Mouse (Mus musculus): ENCODE results near the gene Fam78a. TPM values are rescaled to one million over a fixed set of nuclear protein-coding genes. Genes with fewer than 3 reads are reported as not detected.

Fam78a gene
- total RNA-seq, 2 experiments from 2014 or later, result 2.4 to 2.7 TPM

DNA sequence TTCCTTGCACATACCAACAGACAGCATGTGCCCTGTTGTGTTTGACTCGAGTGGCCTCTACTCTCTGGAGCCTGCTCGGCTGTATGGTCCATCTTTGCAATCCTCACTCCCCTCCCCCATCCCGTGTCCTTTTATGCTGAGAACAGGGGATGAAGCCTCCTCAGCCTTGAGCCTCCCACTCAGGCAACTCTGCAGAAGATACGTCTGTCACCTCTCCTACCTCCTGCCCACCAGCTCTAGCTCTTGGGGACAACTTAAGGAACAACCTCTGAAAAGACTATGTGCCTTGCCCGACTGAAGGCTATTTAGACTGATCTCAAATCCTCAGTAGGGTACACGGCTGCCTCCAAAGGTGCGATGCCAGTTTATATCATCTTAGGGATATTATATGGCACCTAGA lies 18.9 kb upstream of the Fam78a start:
- no peak for DNase-seq (ENCODE audit: low spot score in 2 of 2)

DNA sequence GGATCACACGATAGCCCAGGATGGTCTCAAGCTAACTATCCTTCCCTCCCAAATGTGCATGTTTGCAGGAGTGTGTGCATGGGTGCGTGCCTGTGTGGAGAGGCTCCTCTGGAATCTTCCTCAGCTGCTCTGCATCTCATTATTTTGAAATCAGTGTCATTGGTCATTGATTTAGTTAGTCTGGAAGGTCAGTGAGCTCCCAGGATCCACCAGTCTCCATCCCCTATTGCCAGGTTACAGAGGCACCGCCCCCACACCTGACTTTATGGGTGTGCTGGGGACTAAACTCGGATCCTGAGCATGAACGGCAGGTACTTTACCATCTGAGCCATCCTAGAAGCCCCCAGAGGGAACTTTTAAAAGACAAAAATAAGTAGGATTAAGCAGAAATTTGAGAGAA lies 18.3 kb upstream of the Fam78a start:
- DNase-seq (ENCODE audit: low spot score in 2 of 2), result no peak

DNA sequence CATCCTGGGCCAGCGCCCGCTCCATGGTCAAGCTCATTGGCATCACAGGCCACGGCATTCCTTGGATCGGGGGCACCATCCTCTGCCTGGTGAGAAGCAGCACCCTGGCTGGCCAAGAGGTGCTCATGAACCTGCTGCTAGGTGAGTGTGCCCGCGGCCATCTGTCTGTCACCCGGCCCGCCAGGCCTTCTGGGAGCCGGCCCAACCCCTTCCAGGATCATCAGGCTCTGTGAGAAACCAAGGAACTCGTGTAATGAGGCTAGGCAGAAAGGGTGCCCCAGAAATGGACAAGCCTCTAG lies 11.4 kb upstream of the Fam78a start:
- no peak for DNase-seq (ENCODE audit: low spot score in 2 of 2)

- DNase-seq (ENCODE audit: low spot score in 2 of 2), result peak; percentile 82 to 89
These were observed 10.9 kb upstream of the Fam78a start, which contains the start of gene Plpp7 for GRCm38 (mm10) chr2:32095351-32096121. TSS of gene Plpp7 (plus strand) at chr2:32095528.

GRCm38 (mm10) chr2:32094001-32094707 lies 9.5 kb upstream of the Fam78a start:
- no peak for DNase-seq (ENCODE audit: low spot score in 2 of 2)

DNA sequence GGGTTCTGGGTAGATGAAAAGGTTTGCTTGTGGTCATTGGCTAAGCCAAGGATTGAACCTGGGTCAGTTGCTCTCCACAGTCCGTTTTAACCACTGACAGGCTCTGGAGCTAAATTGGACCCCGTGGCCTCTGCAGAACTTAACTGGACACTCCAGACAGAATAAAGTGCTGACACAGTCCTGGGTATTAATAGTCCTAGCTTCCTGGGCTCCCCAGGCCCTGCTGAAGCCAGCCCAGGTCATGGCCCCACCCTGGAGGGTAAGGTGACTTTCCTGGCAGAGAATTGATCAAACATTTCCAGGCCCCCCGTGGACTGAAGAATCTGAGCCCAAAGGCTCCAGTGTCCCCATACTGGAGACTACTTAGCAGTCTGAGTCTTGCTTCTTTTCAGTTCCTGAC lies 7.3 kb upstream of the Fam78a start:
- DNase-seq (ENCODE audit: low spot score in 2 of 2), result no peak

GRCm38 (mm10) chr2:32090145-32090544 lies 5.5 kb upstream of the Fam78a start:
- DNase-seq (ENCODE audit: low spot score in 2 of 2), result no peak

GRCm38 (mm10) chr2:32089606-32090005 lies 4.9 kb upstream of the Fam78a start:
- no peak for DNase-seq (ENCODE audit: low spot score in 2 of 2)

DNA sequence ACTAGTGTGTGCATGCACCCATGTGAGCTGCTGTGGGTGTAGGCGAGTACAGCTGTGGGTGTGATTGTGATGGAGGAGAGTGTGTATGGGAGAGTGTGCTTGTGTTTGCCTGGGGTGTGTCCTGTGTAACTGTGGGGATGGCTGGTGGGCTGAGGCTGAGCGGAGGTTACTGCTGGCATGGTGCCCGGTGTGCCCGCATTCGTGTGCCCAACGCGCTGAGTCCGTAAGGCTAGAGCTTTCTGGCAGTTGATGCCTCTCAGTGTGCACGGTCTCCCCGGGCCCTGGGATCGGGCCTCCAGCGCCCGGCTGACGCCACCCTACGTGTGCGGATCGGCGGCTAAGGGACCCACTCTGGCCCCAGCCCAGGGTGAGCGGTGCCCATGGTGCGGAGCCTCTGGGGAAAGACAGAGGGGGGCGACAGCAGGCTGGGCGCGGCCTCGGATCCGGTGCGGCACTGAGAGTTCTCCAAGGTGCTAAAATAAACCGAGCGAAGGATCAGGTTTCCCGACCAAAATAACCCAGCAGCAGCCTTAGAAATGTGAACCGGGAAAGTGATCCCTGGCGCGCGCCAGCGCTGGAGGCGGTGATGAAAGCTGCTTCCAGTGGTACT lies 3.8 kb upstream of the Fam78a start:
- DNase-seq (ENCODE audit: low spot score in 2 of 2), result no peak

- DNase-seq (ENCODE audit: low spot score in 2 of 2), result no peak
These were observed 2.9 kb upstream of the Fam78a start for GRCm38 (mm10) chr2:32087606-32088005.

GRCm38 (mm10) chr2:32085231-32085630 lies 574 bp upstream of the Fam78a start:
- DNase-seq (ENCODE audit: low spot score in 2 of 2), result no peak

DNA sequence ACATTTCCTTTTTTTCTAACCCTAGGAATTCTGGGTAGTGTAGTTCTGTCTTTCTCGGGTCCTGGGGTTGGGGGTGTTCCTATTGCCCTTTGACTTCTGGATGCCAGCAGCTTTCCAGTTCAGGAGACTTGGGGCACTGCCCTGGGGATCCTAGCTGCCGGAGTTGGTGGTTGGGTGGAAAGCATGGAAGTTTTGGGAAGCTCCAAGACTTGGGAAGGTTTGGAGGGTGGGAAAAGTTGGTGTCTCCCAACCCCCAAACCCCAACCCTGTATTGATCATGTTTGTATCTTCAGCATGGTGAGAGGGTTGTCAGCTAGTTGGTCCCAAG lies 179 bp upstream of the Fam78a start:
- no peak for DNase-seq (ENCODE audit: low spot score in 2 of 2)

- DNase-seq (ENCODE audit: low spot score in 2 of 2), result no peak
These were observed 1.3 kb downstream of the Fam78a start for GRCm38 (mm10) chr2:32083159-32084011.

DNA sequence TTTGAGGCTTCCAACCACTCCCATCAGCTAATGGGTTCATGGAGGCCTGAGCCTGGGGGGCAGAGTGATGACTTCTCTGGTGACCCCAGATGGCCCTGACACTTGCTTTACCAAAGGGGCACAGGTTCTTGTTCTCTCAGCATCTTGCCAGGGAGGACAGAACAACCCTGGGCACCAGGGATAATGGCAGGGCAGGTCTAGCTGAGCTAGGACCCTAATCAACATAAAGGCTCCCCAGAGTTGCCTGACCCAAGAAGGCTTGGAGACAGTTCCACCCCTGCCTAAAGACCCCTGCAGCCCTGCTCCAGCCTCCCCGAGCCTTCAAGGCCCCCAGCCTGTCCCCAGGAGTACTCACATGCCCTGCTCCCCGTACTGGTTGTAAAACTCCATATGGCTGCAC lies 2.4 kb downstream of the Fam78a start:
- DNase-seq (ENCODE audit: low spot score in 2 of 2), result no peak

GRCm38 (mm10) chr2:32081296-32081929 lies 3.2 kb downstream of the Fam78a start:
- no peak for DNase-seq (ENCODE audit: low spot score in 2 of 2)

- DNase-seq (ENCODE audit: low spot score in 2 of 2), result no peak
These were observed 4.0 kb downstream of the Fam78a start for GRCm38 (mm10) chr2:32080681-32081080.

- no peak for DNase-seq (ENCODE audit: low spot score in 2 of 2)
These were observed 5.4 kb downstream of the Fam78a start for GRCm38 (mm10) chr2:32079191-32079725.

DNA sequence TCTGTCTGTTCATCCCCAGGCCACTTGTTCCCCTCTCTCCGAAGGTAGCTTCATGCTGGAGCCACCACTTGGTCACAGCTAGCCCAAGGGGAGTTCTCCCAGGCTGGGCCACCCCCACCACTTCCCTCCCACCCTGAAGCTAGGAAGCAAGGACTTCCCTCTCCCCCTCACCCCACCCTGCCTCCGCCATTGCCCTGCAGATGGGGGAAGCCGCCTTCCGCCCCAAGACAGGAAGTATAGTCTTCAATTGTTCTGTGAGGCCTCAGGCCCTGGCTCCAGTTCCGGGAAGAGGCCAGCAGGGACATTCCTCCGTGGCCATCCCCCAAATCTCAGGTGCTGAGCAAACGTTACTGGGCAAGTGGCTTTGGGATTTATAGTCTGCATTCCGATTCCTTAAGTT lies 6.1 kb downstream of the Fam78a start:
- DNase-seq (ENCODE audit: low spot score in 2 of 2), result no peak

DNA sequence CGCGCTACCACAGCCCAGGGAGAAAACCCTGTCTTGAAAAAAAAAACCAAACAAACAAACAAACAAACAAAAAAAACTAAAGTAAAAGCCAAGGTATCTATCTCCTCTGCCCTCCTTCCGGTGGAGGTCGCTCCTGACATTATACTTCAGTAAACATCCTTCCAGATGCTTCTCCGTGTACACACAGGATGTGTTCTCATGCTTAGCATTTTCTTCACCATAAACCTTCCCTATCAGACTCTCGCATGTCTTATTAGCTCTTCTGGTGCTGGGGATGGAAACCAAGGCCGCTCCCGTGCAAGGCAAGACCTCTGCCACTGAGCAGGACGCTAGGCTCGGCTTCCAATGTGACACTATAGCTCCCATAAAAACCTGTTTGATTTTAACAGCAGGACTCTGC lies 6.9 kb downstream of the Fam78a start:
- DNase-seq (ENCODE audit: low spot score in 2 of 2), result no peak

DNA sequence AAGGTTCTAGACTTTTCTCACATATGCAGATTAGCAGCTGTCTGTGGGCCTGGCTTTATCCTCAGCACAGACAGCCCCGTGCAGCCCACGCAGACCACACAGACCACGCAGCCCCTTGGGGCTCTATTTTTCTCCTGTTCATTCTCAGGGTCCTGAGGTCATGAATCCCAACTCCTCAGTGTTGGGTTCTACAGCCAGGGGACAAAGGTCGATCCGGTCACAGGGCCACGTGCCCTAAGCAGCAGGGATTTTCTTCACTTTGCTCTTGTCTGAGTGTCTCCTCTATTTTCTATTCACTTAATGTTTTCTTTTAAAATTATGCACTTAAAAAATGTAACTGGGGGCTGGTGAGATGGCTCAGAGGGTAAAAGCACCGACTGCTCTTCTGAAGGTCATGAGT lies 9.3 kb downstream of the Fam78a start:
- no peak for DNase-seq (ENCODE audit: low spot score in 2 of 2)

GRCm38 (mm10) chr2:32074404-32074803 lies 10.3 kb downstream of the Fam78a start:
- peak in 1 of 2 experiments; percentile 54 for DNase-seq (ENCODE audit: low spot score in 2 of 2)
